Mouse (Mus musculus) mature B cell (primary cell): ENCODE data around the gene Tenm4.

Experiments used
- in situ Hi-C: fragments of 300-500 bp; cut with MboI; formaldehyde crosslinking; loops from 2 replicates; pipeline ENCODE4 v1.14.3; 2019

The Tenm4 gene

GRCm38 (mm10) chr7:96648606-96649005, 477.6 kb downstream of the Tenm4 start:
- in situ Hi-C loops, result no loop called here

DNA sequence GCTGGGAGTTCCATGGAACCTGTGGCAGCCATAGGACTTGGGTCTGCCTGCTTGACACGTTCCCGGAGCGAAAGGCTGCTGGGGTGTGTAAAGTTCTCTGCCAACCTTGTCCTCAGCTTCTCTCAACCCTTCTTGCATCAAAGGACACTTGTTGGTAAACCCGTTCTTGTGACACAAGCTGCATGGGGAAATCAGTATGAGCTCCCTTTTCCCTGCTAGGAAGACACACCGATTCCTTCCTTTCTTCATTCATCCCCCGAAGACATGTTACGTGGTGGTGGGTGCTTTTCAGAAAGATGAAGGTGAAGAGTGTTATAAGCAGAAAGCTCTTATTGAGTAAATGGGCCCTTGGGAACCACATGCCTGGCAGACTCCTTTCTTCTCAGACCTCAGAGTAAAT, 478.1 kb downstream of the Tenm4 start:
- in situ Hi-C loops, result no loop called here

GRCm38 (mm10) chr7:96650435-96650834, 479.4 kb downstream of the Tenm4 start:
- in situ Hi-C loops, result no loop called here

- in situ Hi-C loops, result no loop called here
These were observed 480.0 kb downstream of the Tenm4 start for GRCm38 (mm10) chr7:96651055-96651454.

GRCm38 (mm10) chr7:96651626-96652341, 480.7 kb downstream of the Tenm4 start:
- in situ Hi-C loops, result no loop called here

DNA sequence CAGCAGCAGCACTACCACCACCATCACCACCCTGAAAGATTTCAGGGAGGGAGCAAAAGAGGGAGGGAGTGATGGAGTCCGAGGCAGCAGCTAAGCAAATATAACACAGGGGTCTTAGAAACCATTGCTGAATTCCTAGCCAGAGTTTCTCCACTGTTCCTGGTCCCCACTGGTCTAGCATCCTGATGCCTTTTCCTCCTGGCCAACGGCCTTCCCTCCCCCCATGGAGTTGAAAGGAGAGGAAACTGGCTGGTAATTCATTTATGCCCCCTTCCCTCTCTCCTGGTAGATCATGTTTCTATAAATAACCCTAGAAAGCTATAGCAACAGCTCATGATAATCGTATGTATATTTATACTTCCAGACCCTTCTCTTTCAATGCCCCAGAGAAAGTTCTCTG, 481.8 kb downstream of the Tenm4 start:
- in situ Hi-C loops, result no loop called here

DNA sequence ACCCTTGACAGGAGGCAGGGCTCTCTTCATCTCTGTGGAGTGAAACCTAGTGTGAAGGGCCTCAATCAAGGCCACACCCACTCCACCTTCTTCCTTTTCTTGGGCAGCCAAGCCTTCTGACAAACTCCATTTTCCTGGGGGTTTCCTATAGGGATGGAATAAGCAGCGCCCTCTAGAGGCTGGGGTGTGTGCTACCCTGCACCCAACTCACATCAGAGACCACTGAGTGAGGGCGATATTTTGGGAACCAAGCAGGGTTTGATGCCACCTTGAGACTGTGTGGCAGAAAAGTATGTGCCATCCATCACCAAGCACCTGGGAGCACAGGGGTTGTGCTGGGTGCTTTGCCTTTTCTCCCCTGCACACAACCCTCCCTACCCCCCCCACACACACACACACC, 483.2 kb downstream of the Tenm4 start:
- in situ Hi-C loops, result no loop called here

DNA sequence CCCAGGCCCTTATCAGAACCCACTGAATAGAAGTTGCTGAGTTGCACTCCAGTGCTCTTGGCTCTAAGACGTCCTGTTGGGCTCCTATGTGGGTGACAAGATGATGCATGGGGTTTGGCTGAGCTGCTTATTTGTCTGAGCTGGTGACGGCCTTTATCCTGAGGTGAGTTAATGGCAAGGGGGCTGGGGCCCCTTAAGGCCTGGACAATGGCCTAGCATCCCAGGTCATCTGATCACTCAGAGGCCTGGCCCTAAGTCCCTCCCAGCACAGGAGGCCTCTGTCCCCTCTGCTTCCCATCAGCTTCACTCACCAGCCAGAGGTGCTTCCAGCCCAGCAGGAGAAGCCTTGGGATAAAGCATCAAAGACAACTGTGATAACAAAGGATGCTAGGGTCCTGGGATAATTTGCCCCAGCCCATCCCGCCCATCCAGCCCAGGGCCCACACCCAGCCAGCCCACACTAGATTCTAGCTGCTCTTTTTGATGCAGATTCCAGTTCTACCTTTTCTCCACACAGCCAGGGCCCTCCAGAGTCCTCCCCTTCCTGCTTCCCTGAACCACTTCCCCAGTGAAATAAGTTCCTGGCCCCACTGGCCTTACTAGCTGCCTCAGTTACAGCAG, 484.2 kb downstream of the Tenm4 start:
- in situ Hi-C loops, result no loop called here

DNA sequence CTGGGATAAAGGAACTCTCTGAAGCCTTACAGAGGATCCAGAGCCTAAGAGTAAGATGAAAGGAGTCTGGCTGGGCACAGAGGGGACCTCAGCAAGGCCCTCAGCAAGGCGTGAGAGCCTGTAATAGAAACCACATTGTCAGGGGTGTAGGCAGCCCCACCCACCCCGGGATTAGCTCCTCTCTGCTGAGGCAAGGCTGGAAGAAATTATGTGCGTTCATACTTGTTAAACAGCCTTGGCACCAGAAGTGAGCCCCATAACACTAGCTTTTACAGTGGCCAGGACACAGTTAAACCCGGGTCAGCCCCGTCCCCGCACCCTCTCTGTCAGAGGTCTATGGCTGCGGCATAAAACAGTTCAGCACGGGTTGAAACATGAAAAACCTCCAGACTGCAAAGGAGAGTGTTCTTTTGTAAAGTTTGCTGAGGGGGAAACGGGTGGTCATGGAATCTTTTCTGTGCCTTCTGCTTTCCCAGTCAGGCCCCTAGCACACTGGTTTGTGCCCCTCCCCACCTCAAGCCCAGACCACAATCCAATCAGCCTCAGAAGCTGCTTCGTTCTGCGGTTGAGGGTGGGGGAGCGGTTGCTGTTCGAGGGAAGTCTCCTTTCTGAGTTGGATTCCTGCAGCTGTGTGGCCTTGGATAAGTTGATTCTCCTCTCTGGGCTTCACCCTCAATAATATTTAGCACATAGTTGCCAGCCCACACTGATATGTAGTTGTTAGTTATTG, 486.2 kb downstream of the Tenm4 start:
- in situ Hi-C loops, result no loop called here

GRCm38 (mm10) chr7:96657857-96658580, 487.0 kb downstream of the Tenm4 start:
- in situ Hi-C loops, result no loop called here

GRCm38 (mm10) chr7:96660907-96661306, 489.9 kb downstream of the Tenm4 start:
- in situ Hi-C loops, result no loop called here

DNA sequence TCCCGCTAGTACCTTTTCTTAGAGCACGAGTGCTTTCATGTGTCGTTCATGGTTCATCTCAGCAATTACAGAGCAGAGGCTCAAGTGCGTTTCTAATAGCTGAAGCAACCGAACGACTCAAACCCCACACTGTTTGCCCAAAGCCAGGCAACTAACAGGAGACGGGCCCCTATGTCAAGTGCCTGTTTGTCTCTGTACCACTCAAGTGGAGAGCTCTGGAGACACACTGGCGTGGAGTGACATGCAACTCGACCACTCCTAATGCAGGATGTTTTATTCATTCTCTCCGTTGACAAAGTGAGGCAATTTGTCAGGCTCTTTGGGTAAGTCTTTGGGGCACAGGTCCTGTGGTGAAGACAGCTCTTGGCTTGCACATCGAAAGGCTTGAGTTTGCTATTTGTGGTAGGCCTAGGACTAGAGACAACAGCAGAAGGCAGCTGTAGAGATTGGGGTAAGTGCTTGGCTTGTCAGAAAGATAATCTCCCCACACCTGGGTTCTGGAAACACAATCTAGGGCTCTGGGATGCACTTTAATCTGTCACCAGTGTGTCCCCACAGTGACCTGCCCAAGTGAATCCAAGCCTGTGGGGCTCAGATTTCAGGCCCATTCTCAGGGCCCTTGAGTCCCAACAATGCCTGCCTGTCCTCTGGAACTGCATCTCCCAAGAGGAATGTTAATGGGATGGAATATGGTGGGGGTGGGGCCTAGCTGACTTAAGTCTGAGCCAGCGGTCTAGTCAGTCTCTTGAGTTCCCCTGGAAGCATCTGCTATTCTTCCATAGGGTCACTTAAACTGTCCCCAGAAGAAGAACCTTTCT, 490.5 kb downstream of the Tenm4 start:
- in situ Hi-C loops, result no loop called here

GRCm38 (mm10) chr7:96663336-96663735, 492.3 kb downstream of the Tenm4 start:
- in situ Hi-C loops, result no loop called here

GRCm38 (mm10) chr7:96666366-96666896, 495.4 kb downstream of the Tenm4 start:
- in situ Hi-C loops, result no loop called here

GRCm38 (mm10) chr7:96667688-96668087, 496.6 kb downstream of the Tenm4 start:
- in situ Hi-C loops, result no loop called here

- in situ Hi-C loops, result no loop called here
These were observed 499.0 kb downstream of the Tenm4 start for GRCm38 (mm10) chr7:96670095-96670494.

GRCm38 (mm10) chr7:96672322-96672914, 501.4 kb downstream of the Tenm4 start:
- in situ Hi-C loops, result no loop called here

GRCm38 (mm10) chr7:96677082-96677481, 506.0 kb downstream of the Tenm4 start:
- in situ Hi-C loops, result no loop called here

DNA sequence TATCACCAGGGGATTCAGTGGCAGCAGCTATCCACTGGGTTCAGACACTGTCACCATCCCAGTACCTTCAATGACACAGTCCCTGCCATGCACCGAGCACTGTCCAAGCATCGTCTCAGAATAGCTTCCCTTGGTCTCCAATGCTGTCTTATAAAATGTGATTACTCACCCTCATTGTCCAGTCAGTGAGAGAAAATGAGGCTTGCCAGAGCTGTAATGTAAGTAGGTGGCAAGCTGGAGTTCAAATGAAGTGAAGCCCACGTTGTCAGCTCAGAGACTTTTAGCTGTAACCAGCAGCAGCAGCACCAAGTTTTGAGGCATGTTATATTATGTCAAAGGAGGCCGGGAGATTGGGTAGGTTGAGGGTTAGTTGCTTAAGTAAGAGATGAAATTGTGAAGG, 507.2 kb downstream of the Tenm4 start:
- in situ Hi-C loops, result no loop called here

DNA sequence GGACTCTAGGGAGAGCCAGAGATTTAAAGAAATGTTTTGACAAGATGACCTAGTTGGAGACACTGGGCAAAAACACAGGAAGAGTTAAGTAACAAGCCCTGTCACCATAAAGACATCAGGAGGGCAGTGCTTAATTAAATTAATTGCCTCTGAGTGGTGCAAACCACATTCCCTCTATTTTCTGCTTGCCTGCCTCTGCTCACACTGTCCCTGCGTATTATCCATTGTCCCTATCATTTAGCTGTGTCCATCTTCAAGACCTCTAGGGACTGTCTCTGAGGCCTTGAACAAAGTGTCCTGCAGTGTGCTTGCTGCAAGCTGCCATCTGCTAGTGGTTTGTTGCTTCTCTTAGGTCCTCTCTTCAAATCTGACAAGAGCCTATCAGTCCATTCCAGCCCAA, 508.7 kb downstream of the Tenm4 start:
- in situ Hi-C loops, result no loop called here

DNA sequence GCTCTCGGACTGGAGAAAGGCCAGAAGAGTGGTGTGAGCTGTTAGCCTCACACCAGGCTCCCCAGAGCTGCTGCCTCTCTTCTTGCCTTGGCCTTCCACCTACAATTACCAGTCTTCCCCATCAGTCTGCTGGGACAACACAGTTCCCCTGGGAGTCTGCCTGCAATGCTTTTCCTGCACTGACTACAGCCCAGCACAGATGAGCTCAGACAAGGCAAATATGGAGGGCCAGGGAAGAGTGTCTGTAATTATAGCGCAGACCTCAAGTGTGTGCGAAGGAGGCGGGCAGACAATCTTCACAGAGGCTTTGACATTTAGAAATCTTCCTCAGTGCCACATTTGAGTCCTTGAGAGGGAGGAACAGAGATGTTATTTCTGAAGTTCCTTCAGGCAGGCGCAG, 509.4 kb downstream of the Tenm4 start:
- in situ Hi-C loops, result no loop called here
